Mouse (Mus musculus) thymus, adult 18-20 months (tissue): ENCODE measurements at regions not wholly inside any gene's neighbourhood (a gene's known extent, or its start where the extent isn't known, plus 50 kb on each side); places are given as distances from the start of the nearest gene placed in this dataset.
A peak's percentile ranks its signal among the peaks of the same experiment; 100 is the strongest.
"Not testable (repeated sequence)": the region's sequence is repeated elsewhere in the genome, so short reads cannot be mapped to it uniquely, and the experiment has no call there.

Source experiments
- DNase-seq, 2 experiments: peaks; one replicate each; pipeline ENCODE4 v3.0.0; 2022; ENCODE audit warnings: mixed read lengths in 2 of 2

- DNase-seq: not testable (repeated sequence)
Measured at GRCm38 (mm10) chr5:109842186-109842978, 80.8 kb upstream of the Gm15446 start.

GRCm38 (mm10) chr5:109844236-109844635, 79.0 kb upstream of the Gm15446 start:
- DNase-seq: not testable (repeated sequence)

- peak; percentile 40 to 62 for DNase-seq
Measured at GRCm38 (mm10) chr5:109844753-109845186, 78.4 kb upstream of the Gm15446 start.

- DNase-seq: not testable (repeated sequence)
Measured at GRCm38 (mm10) chr5:109851225-109851624, 72.0 kb upstream of the Gm15446 start.

GRCm38 (mm10) chr5:109860402-109860801, 62.8 kb upstream of the Gm15446 start:
- no peak for DNase-seq

GRCm38 (mm10) chr5:109864517-109864916, 58.7 kb upstream of the Gm15446 start:
- not testable (repeated sequence) for DNase-seq

GRCm38 (mm10) chr5:109865628-109866027, 57.6 kb upstream of the Gm15446 start:
- no peak for DNase-seq

- peak; percentile 76 to 84 for DNase-seq
Measured at GRCm38 (mm10) chr5:109866337-109867126, 56.7 kb upstream of the Gm15446 start.

GRCm38 (mm10) chr5:109867221-109867620, 56.0 kb upstream of the Gm15446 start:
- not testable (repeated sequence) for DNase-seq
